Mouse (Mus musculus) NIH3T3 (cell line): ENCODE data around the gene Cltb.
"Not testable (repeated sequence)": the region's sequence is repeated elsewhere in the genome, so short reads cannot be mapped to it uniquely, and the experiment has no call there.

Experiments
- DNase-seq: peaks from one replicate; pipeline ENCODE4 v3.0.0-alpha.2; 2012; ENCODE audit warnings: low read depth

Cltb gene

DNA sequence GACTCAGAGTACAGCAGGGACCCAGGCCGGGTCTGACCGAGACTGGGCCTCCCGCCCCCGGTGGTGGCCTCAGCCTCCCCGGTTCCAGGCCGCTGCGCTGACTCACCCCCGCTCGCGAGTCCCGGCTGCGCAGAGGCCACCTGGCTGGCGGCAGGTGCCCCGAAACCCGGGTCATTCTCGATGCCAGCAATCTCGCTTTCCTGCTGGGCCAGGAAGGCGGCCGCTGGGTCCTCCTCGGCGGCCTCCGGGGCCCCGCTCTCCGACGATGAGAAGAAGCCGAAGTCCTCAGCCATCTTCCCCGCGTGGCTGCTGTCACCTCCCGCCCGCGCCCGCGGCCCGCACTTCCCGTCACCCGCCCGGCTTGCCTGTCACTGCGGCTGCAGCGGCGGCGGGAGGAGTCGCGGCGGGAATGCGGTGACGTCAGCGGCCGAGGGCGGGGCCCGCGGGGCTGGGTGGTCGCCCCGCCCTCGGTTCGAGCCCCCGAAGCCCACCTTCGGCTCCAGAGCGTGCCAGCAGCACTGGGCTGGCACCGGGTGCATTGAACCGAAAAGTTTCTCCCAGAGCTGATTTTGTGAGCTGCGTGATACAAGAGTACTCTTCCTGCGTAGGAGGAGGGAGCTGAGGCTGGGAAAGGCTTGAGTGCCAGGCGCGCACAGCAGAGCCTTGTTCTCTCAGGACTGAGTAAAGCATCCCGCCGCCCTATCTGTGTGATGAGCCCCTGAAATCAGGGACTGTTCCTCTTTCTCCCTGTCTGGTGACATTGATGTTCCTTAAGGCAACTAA lies at the start of gene Cltb:
TSS of gene Cltb (minus strand) at position 373 of the 783 bp plus-strand sequence.
- peak; percentile 71 for DNase-seq

DNA sequence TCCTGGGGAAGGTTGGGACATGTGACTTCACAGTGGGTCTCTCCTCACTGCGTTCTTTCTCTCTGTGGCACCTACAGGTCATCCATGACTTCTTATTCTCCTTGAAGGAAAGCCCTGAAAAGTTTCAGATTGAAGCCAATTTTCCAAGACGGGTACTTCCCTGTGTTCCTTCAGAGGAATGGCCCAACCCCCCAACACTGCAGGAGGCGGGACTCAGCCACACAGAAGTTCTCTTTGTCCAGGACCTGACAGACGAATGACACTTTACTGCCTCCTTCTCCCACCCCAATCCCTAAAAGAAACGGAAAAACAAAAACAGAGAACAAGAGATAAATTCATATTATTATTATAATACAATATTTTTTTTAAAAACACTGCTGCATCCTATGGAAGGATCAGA lies 49.7 kb upstream of the Cltb start:
- DNase-seq, result no peak

DNA sequence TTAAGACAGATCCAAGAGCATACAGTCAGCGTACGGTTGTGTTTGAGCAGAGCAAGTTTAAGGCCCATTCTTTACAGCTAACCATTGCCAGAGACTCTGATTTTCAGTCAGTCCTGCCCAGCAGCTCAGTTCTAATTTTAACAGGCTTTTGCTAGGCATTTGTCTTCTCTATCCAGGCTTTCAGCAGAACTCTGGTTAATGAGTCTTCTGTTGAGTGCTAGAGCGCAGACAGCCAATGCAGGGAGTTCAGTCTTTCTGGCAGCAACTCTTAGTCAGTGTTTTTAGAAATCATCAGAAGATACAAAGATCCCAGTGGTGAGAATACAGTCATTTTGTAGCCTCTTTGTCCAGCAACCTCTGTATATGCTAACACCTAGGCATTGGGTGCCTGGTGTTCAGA lies 39.3 kb upstream of the Cltb start:
- DNase-seq, result no peak

DNA sequence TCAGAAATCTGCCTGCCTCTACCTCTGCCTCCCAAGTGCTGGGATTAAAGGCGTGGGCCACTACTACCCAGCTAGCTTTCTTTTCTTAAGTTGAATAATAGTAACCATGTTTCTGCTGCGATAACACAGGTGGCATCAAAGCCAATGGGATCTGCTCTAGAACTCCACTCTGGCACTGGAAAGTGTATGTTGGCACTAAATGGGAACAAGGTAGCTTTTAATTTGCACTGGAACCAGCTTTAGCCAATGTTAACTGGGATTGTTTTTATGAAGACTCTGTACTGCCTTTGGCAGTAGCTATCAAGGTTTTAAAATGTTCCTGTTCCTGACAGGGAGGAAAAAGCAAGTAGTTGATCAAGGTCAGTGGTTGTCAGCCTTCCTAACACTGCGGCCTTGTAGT lies 23.9 kb upstream of the Cltb start:
- DNase-seq, result no peak

DNA sequence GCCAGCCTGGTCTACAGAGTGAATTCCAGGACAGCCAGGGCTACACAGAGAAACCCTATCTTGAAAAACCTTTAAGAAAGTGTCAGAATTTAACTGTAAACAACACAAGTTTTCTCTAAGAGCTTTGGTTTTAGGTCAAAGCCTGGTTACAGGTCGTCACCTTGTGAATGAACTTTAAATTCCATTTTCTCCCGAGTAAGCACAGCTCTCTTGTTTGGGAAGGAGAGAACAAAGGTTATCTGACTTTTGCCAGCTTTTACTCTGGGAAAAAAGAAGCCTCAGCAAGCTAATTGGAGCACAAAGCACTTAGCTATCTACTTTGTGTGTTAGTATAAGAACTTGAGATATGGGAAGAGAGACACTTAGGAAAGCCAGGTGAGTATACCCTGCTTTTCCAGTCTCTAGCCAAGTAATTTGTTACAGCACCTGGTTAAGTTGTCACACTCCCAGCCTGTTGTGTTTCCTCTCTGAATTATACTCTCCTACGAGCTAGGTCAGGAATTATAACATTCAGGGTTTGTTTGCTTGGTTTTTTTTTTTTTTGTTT lies 21.7 kb upstream of the Cltb start:
- no peak for DNase-seq

DNA sequence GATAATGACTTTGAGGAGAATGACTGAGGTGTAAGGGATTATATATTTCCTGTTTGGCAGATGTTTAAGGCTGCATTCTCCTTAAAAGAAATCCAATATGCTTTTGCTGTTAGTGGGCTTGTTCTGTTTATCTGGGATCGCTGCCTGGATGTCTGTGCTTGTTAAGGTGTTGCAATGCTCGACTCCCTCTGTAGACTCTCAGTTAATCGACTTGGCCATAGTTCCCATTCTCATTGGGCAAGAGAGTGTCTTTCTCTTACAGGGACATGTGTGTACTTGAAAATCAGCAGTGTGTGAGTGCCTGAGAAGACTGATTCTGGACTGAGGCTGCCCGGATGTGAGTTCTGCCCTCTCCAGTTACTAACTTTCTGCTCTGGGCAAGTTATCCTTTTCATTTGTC lies 18.0 kb upstream of the Cltb start:
- DNase-seq, result peak; percentile 82

DNA sequence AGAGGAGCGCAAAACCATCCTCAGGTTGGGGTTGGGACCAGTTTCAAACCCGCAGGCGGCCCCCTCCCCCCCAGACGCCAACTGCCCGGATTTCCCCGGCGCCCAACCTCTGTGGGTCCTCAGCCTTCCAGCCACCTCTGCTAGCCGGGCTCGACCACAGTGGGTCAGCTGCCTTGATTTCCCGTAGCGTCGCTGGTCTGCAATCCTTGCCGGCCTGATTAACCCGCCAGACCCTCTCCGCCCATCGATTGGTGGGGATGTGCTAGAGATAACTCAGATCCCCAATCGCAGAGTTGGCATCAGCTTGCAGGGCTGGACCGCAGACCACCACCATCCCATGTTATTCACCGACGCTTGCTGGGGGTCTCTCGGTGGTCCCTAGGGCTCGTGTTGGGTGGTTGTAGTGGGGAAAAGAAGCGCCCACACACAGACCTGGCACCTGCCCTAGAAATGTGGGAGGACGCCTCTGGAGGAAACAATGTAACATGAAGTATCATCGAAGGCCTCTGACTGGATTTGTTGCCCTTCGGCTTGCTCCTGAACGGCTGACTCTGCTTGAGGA lies 10.9 kb upstream of the Cltb start:
- DNase-seq, result peak; percentile 45

DNA sequence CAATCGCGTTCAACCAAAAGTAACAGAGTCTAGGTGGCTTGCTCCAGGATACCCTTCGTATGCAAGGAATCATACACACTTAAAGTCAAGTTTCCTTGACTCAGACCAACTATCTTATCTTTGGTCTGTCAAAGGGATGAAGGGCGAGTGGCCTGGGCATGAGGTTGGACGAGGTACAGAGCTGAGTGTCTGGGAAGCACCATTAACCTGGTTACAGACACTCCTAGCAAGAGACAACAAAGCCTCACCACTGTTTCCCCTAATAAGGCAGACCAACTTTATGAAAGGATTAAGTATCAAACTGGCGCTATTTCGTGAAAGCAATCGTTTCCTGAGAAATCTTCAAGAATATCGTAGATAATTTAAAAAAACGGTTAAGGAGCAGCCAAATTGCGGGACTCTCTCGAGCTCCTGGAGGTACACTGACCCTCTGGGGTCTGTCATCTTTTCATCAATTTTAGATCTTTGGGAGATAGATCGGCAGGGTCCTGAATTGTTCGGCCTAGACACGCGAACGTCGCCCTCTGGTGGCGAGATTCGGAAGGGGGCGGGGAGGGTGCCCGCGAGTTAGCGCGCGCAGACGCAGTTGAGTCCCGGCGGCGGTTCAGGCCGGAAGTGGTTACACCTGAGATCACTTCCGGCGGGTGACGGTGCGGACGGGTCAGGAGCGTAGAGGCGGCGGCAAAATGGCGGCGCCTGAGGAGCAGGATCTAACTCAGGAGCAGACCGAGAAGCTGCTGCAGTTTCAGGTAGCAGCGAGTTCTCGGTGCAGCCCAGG lies 10.2 kb upstream of the Cltb start, which contains the start of gene Faf2:
TSS of gene Faf2 (plus strand) at position 630 of the 778 bp plus-strand sequence.
- peak; percentile 97 for DNase-seq

DNA sequence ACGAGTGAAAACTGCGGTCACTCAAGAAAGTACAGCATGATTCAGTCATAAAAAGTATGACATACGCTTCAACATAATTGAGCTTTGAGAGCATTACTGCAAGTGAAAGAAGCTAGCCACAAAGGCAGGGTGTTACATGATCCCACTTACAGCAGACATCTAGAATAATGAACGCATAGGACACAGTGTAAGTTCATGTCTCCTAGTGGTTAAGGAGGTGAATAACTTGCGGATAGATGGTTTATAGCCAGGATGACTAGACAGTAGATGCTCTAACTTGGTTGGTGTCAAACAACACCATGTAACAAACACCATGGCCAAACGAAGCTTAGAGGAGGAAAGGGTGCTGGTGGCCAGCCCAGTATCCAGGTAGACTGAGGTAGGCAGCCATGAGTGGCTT lies 5.9 kb upstream of the Cltb start:
- peak; percentile 11 for DNase-seq

DNA sequence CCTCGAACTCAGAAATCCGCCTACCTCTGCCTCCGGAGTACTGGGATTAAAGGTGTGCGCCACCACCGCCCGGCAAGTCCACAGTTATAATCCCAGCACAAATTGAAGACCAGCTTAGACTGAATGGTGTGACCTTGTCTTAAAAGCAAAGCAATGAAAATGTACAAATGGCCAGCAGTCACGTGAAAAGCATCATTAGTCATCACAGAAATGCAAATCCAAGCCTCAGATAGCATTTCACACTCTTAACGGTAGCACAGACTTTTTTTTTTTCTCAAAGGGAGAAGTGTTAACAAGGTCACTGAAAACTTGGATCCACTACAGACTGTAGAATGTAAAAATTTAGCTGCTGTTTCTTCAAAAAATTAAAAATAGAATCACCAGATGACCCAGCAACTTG lies 5.2 kb upstream of the Cltb start:
- DNase-seq, result no peak

DNA sequence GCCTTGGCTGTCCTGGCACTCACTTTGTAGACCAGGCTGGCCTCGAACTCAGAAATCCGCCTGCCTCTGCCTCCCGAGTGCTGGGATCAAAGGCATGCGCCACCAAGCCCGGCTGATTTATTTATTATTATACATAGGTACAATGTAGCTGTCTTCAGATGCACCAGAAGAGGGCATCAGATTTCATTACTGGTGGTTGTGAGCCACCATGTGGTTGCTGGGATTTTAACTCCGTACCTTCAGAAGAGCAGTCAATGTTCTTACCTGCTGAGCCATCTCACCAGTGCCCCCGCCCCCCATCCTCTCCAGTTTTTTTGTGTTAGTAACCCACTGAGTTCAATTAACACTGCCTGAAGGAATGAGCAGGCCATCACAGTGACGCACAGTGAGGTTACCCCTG lies 2.0 kb upstream of the Cltb start:
- not testable (repeated sequence) for DNase-seq

DNA sequence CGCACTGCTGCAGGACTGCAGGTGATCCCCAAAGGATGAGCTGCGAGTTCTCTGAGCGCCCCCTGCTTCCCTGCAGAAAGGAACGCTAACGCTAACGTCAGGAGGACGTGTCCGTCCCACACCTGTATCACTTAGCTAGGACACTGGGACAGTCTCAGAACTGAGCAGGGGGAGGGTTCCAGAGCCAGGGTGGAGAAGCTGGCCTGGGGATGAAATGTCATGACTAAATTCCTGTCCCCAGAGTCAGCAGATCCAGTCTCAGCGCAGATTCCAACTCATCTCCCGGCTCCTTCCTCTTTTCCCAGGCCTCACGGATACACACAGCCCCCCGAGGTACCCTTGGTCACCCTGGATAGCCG lies 552 bp downstream of the Cltb start:
- DNase-seq, result no peak

DNA sequence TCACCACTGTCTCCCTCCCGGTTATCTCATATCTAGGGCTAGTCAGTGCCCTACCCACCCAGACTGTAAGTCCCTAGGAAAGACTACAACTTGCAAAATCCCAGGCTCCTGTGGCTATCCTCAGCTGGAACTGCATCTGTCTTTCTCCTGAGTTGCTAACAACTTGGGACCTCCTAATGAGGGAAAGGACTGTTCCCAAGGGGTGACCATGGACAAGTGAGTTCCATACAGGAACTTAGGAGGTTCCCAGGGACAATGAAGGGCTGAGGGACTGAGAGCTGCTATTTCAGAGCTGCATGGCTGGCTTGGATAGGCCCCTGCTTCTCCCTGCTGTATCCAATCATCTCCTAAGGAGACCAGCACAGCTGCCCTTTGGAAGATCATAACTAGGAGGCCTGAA lies 1.8 kb downstream of the Cltb start:
- DNase-seq, result no peak

DNA sequence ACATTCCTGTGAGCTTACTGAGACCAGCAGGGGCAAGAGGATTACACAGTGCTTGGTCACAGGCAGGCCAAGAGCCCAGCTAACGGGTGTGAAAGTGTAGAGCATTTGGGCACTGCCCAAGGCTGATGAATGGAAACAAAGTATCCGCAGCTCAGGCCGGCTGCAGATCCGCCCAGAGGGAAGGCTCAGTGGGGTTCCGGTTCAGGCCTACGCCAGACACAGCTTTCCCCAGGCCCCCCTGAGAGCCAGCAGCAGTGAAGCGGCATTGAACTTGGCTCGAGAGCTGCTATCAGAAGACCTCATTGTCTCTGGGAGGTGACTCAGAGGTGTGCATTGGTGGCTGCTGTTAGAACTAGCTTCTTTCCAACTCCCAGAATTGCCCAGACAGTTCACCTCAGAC lies 2.5 kb downstream of the Cltb start:
- DNase-seq, result peak; percentile 76

DNA sequence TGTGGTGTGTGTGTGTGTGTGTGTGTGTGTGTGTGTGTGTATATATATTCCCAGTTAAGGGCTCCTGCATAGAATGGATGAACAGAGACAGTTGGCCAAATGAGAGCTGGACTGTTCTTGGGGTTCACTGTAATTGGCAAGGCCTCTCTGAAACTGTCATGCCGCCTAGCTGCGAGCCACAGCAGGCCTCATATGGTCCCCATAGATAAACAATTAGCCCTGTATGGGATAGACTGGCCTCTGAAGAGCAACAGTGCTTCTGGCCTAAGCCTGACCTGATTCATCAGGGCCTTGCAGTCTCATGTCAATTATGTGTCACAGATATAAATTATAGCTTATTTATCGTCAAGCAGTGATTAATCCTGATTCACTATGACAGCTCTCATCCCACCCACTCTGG lies 3.1 kb downstream of the Cltb start:
- no peak for DNase-seq

DNA sequence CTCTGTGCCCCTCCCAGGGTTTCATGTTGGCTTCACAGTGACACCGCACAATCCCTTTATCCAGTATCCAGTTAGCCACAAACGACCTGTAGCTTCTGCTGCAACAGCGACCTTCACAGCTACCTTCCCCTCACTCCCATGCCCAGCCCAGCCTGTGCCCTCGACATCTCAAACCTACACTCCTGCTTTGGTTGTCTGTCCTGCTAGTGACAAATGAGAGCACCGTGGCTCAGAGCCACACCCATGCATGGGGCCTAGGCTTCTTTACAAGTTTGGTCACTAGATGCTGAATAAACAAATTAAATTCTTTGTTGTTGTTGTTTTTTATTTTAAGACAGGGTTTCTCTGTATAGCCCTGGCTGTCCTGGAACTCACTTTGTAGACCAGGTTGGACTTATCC lies 3.9 kb downstream of the Cltb start:
- DNase-seq, result no peak

DNA sequence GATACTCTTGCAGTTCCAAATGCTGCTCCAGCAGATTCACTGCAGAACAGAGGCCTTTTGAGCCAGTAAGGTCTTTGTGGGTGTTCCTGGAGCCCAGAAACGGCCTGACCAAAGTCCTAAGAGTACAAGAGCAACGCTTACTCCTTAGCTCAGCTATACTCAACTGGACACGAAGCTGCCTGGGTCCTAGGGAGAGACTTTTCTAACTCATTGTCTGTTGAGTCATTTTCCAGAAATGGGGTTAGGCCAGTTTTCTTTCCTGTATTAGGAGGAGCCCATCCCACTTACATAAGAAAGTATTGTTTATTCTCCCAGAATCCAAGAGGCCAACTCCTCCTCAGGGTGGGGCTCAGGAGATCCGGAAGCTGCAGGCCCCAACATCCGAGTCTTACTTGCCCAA lies 5.7 kb downstream of the Cltb start:
- DNase-seq, result peak; percentile 47

DNA sequence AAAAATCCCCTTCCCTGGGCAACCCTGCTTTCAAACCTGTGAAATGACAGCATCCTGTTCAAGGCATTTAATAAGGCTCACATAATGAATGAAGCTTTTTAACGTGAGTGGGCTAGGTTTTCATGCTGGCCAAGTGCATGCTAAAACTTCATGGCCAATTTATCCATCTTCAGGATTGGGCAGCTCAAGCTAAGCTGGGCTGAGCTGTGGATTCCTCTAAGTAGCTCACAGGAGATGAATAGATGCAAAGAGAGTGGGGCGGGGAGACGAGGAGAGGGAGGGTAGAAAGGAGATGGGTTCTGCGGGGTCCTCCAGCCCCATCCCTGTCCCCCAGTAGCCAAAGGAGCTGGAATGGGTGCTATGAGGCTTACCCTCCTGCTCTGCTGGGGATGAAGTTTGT lies 6.9 kb downstream of the Cltb start:
- DNase-seq, result no peak

DNA sequence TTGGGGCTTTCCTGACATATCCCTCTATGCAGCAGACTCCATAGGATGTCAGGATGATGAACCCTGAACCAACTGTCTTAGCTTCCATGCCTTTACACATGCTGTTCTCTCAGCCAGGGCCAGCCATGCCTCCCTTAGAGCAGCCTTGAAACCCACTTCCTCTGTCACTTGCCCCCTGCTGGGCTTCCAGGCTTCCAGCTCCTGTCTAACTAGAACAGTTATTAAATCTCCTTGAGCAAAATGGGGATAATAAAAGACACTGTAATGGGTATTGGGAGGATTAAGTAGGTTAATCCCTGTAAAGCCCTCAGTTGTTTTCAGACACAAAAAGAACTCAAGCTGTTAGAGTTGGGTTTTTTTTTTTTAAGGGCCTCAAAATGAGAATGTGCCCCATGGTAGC lies 7.6 kb downstream of the Cltb start:
- DNase-seq, result no peak

DNA sequence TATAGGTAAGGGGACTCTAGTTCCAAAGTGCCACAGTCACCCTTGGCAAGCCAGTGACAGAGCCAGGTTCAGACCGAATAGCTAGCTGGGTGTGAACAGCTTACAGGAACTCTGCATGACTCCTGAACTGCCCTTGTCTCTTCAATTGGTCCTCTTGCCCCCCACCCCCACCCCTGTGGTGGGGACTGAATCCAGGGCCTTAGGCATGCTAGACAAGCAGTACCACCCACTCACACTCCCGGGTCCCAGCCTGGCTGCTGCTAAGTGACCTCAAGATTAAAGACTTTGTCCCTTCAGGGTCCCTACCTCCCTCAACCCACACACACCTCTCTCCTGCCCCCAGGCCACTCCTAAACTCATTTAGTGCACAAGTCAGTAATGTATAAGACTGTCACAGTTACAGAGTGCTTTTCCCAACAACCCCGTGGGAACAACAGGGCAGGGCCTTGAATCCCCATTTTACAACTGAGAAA lies 8.5 kb downstream of the Cltb start:
- DNase-seq, result no peak

DNA sequence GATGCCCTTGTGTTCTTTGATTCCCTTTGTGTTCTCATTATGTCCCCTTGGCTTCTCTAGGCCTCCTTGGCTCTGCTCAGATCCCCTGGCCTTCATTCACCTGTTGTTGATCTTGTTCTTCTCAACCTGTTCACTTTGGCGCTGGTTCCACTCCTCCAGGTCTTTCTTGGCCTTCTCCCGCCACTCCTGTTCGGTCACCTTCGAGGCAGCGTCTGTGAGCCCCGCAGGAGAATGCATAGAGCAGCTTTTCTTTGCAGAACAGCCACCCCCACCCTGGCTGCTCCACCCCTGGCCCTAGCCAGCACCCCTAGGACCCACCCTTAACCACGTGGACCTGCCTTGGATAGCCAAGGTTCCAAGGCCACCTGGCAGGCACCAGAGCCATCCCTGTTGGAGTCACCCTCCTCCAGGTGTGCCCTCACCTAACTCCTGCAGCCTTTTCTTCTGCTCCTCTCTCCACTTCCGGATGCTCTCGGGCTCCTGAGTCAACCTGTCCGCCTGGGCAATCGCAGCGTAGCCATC lies 12.5 kb downstream of the Cltb start:
- no peak for DNase-seq

DNA sequence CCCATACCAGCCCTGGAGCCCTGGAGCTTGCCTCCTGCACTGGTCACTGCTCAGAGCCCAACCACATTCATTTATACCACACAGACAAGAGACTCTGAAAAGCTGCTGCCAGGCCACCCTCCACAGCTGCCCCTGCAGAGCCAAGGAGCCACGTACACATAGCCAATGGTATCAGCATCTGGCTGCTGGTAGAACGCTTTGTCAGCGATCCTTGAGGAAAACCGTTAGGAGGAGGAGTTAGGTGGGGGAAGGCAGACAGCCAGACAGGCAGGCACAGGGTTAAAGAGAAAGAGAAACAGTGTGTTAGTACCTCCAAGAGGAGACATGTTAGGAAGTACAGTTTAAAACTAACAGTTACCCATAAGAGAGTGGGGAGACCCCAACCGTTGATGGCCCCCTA lies 14.3 kb downstream of the Cltb start:
- DNase-seq, result no peak
